In genomic region chr9:106412210-106412609, GRCm38 (mm10) we compare ENCODE assay signal across 26 mouse cellular contexts. TPM values are rescaled to one million over a fixed set of nuclear protein-coding genes. Genes with fewer than 3 reads are reported as not detected.
DNase-seq lines count a peak whose midpoint lies in the region; ATAC-seq lines count a peak whose summit lies in the region.
"Had no signal": no experiment of that assay in that cellular context is flagged by ENCODE, and none has a peak within 500 bp of the region (broad histone marks: within the 10 kb centered on the region; RNA-seq: fewer than 3 reads in every experiment).

No protein-coding gene starts in this region.

- DNase-seq in adrenal gland, postnatal 36 days, result peak; percentile 23 to 64
- no peak for DNase-seq in adrenal gland, postnatal 25 days
- no peak for DNase-seq in midbrain, embryonic 10.5 days (ENCODE audit: low spot score)
- DNase-seq in liver, embryonic 13.5 days, result no peak
- no peak for DNase-seq in forebrain, embryonic 14.5 days (ENCODE audit: low spot score)
- DNase-seq in c-Kit-positive CD71-positive TER-119-positive erythroid progenitor cells, embryonic 14.5 days (ENCODE audit: low spot score), result no peak
- DNase-seq: cerebellum, adult 8-10 months; kidney, postnatal 25 days; layer of hippocampus, postnatal 36 days; lung, embryonic 14.5 days; lung, postnatal 36 days; retina, postnatal 1 day; right cerebral cortex, postnatal 25 days; spleen, adult 18-20 months; thymus, postnatal 25 days had no signal

- H3K9ac ChIP-seq in midbrain, embryonic 13.5 days (replicated peaks), result 0 out of 2 replicates have a peak overlapping the region, but pooled peaks have one; percentile 32
- peak overlapping the region; percentile 52; the same call in 1 of the 2 replicates for H3K9ac ChIP-seq in liver, embryonic 13.5 days
- H3K9ac ChIP-seq in forebrain, embryonic 14.5 days (ENCODE audit: low read length), result no peak overlapping the region
- H3K9ac ChIP-seq: hindbrain, embryonic 12.5 days; limb, embryonic 13.5 days; lung, embryonic 14.5 days; midbrain, embryonic 15.5 days; neural tube, embryonic 13.5 days had no signal

- H3K4me1 ChIP-seq in midbrain, embryonic 13.5 days (replicated peaks), result peaks cover 7% of the 10 kb centered on the region; the same call in 1 of the 2 replicates
- peaks cover 7% of the 10 kb centered on the region for H3K4me1 ChIP-seq in midbrain, embryonic 10.5 days
- H3K4me1 ChIP-seq in liver, embryonic 13.5 days (replicated peaks), result peaks cover 32% of the 10 kb centered on the region
- H3K4me1 ChIP-seq in forebrain, embryonic 14.5 days (ENCODE audit: control insufficient read depth, insufficient read depth, low read length), result peaks cover 5% of the 10 kb centered on the region; the same call in 1 of the 2 replicates
- H3K4me1 ChIP-seq: midbrain, embryonic 15.5 days; neural tube, embryonic 13.5 days had no signal

- no peaks in the 10 kb centered on the region for H3K9me3 ChIP-seq in midbrain, embryonic 13.5 days
- H3K9me3 ChIP-seq in midbrain, embryonic 10.5 days (replicated peaks), result 0 out of 2 replicates have a peak, but pooled peaks cover 3% of the 10 kb centered on the region
- H3K9me3 ChIP-seq in liver, embryonic 13.5 days (replicated peaks), result 0 out of 2 replicates have a peak, but pooled peaks cover 2% of the 10 kb centered on the region
- 0 out of 2 replicates have a peak, but pooled peaks cover 2% of the 10 kb centered on the region for H3K9me3 ChIP-seq in forebrain, embryonic 14.5 days (replicated peaks; ENCODE audit: control insufficient read depth, low read length)
- H3K9me3 ChIP-seq: hindbrain, embryonic 12.5 days; midbrain, embryonic 15.5 days; neural tube, embryonic 13.5 days had no signal

- WGBS in midbrain, embryonic 13.5 days, result 83% methylated on average over 3 of the region's 3 CpGs
- 83% methylated on average over 3 of the region's 3 CpGs for WGBS in midbrain, embryonic 10.5 days
- 88% methylated on average over 3 of the region's 3 CpGs for WGBS in liver, embryonic 13.5 days (ENCODE audit: insufficient replicate concordance)
- WGBS in forebrain, embryonic 14.5 days, result 82% methylated on average over 3 of the region's 3 CpGs

- H3K36me3 ChIP-seq in midbrain, embryonic 13.5 days, result no peaks in the 10 kb centered on the region
- no peaks in the 10 kb centered on the region for H3K36me3 ChIP-seq in midbrain, embryonic 10.5 days
- H3K36me3 ChIP-seq in liver, embryonic 13.5 days, result no peaks in the 10 kb centered on the region
- no peaks in the 10 kb centered on the region for H3K36me3 ChIP-seq in forebrain, embryonic 14.5 days (ENCODE audit: control insufficient read depth, insufficient read depth, low read length)
- H3K36me3 ChIP-seq: forebrain, embryonic 10.5 days; hindbrain, embryonic 12.5 days; limb, embryonic 13.5 days; midbrain, embryonic 15.5 days; neural tube, embryonic 13.5 days had no signal

- ATAC-seq in midbrain, embryonic 13.5 days, result no peak
- ATAC-seq in liver, embryonic 13.5 days (ENCODE audit: low read depth), result no peak; the same call in 1 of the 2 replicates
- ATAC-seq in forebrain, embryonic 14.5 days, result no peak
- ATAC-seq: CD4-positive, CD25-positive, alpha-beta regulatory T cell, adult 4 months; intestine, postnatal 0 days; midbrain, embryonic 15.5 days; Patski had no signal

- H3K27ac ChIP-seq in midbrain, embryonic 13.5 days, result no peak overlapping the region
- no peak overlapping the region for H3K27ac ChIP-seq in midbrain, embryonic 10.5 days (replicated peaks)
- peak overlapping the region; percentile 81 for H3K27ac ChIP-seq in liver, embryonic 13.5 days
- H3K27ac ChIP-seq in forebrain, embryonic 14.5 days (ENCODE audit: low read depth, low read length), result no peak overlapping the region
- H3K27ac ChIP-seq: hindbrain, embryonic 12.5 days; layer of hippocampus, adult 2 months; limb, embryonic 13.5 days; midbrain, embryonic 15.5 days; neural tube, embryonic 13.5 days had no signal

- no peaks in the 10 kb centered on the region for H3K27me3 ChIP-seq in midbrain, embryonic 13.5 days
- peaks cover under 1% of the 10 kb centered on the region; the same call in 1 of the 2 replicates for H3K27me3 ChIP-seq in midbrain, embryonic 10.5 days (ENCODE audit: low read depth, poor library complexity, severe bottlenecking)
- H3K27me3 ChIP-seq in liver, embryonic 13.5 days, result peaks cover 7% of the 10 kb centered on the region; the same call in 1 of the 2 replicates
- no peaks in the 10 kb centered on the region for H3K27me3 ChIP-seq in forebrain, embryonic 14.5 days (replicated peaks; ENCODE audit: control insufficient read depth, insufficient read depth, low read length)
- H3K27me3 ChIP-seq: hindbrain, embryonic 12.5 days; limb, embryonic 13.5 days; midbrain, embryonic 15.5 days; neural tube, embryonic 13.5 days; Patski had no signal

- no peak overlapping the region for H3K4me2 ChIP-seq in midbrain, embryonic 13.5 days (replicated peaks)
- peak overlapping the region; percentile 62 for H3K4me2 ChIP-seq in liver, embryonic 13.5 days
- H3K4me2 ChIP-seq in forebrain, embryonic 14.5 days (ENCODE audit: low read length), result no peak overlapping the region
- H3K4me2 ChIP-seq: hindbrain, embryonic 12.5 days; limb, embryonic 13.5 days; lung, embryonic 14.5 days; midbrain, embryonic 15.5 days; neural tube, embryonic 13.5 days had no signal

- H3K4me3 ChIP-seq in midbrain, embryonic 13.5 days (replicated peaks), result no peak overlapping the region
- H3K4me3 ChIP-seq in midbrain, embryonic 10.5 days, result no peak overlapping the region
- H3K4me3 ChIP-seq in liver, embryonic 13.5 days (replicated peaks), result peak overlapping the region; percentile 33; the same call in 1 of the 2 replicates
- H3K4me3 ChIP-seq in forebrain, embryonic 14.5 days (ENCODE audit: low read depth, low read length), result no peak overlapping the region
- H3K4me3 ChIP-seq: forebrain, embryonic 10.5 days; hindbrain, embryonic 12.5 days; layer of hippocampus, adult 2 months; limb, embryonic 13.5 days; megakaryocyte, embryonic 14.5 days; midbrain, embryonic 15.5 days; neural tube, embryonic 13.5 days had no signal

RNA-seq across cellular contexts. Expression of gene Rpl29, which starts 17.0 kb away (rescaled TPM):
- total RNA-seq in adrenal gland, postnatal 36 days (2021), result 100 to 1,000 TPM; 403 to 411 TPM
- 413 and 509 TPM in 2 replicates for total RNA-seq in adrenal gland, postnatal 25 days (2021)
- 676 and 681 TPM in 2 replicates for polyA plus RNA-seq in midbrain, embryonic 13.5 days (2015; fragmentation: Nextera tagmentation; extraction: Ambion mirVana)
- polyA plus RNA-seq in midbrain, embryonic 10.5 days (2016; fragmentation: Nextera tagmentation; extraction: Ambion mirVana), result 872 and 1,015 TPM in 2 replicates
- 772 and 835 TPM in 2 replicates for polyA plus RNA-seq in liver, embryonic 13.5 days (2015; fragmentation: Nextera tagmentation; extraction: Ambion mirVana)
- 718 and 924 TPM in 2 replicates for polyA plus RNA-seq in forebrain, embryonic 14.5 days (2014; fragmentation: Nextera tagmentation; extraction: Ambion mirVana)

RNA-seq across cellular contexts. Expression of gene Acy1, which starts 25.9 kb away (rescaled TPM):
- total RNA-seq in adrenal gland, postnatal 36 days (2021), result 10 to 100 TPM; 11.7 to 14.8 TPM
- 17.0 and 20.6 TPM in 2 replicates for total RNA-seq in adrenal gland, postnatal 25 days (2021)
- polyA plus RNA-seq in midbrain, embryonic 13.5 days (2015; fragmentation: Nextera tagmentation; extraction: Ambion mirVana), result 23.6 and 24.4 TPM in 2 replicates
- 39.3 and 42.6 TPM in 2 replicates for polyA plus RNA-seq in midbrain, embryonic 10.5 days (2016; fragmentation: Nextera tagmentation; extraction: Ambion mirVana)
- polyA plus RNA-seq in liver, embryonic 13.5 days (2015; fragmentation: Nextera tagmentation; extraction: Ambion mirVana), result 31.2 and 32.2 TPM in 2 replicates
- polyA plus RNA-seq in forebrain, embryonic 14.5 days (2014; fragmentation: Nextera tagmentation; extraction: Ambion mirVana), result 29.4 and 36.8 TPM in 2 replicates

RNA-seq across cellular contexts. Expression of gene Abhd14b, which starts 35.0 kb away (rescaled TPM):
- 10 to 100 TPM; 25.2 to 45.0 TPM for total RNA-seq in adrenal gland, postnatal 36 days (2021)
- total RNA-seq in adrenal gland, postnatal 25 days (2021), result 38.0 and 53.8 TPM in 2 replicates
- 5.8 and 6.0 TPM in 2 replicates for polyA plus RNA-seq in midbrain, embryonic 13.5 days (2015; fragmentation: Nextera tagmentation; extraction: Ambion mirVana)
- 5.2 TPM in 2 replicates for polyA plus RNA-seq in midbrain, embryonic 10.5 days (2016; fragmentation: Nextera tagmentation; extraction: Ambion mirVana)
- polyA plus RNA-seq in liver, embryonic 13.5 days (2015; fragmentation: Nextera tagmentation; extraction: Ambion mirVana), result 16.7 and 18.2 TPM in 2 replicates
- polyA plus RNA-seq in forebrain, embryonic 14.5 days (2014; fragmentation: Nextera tagmentation; extraction: Ambion mirVana), result 5.5 and 5.9 TPM in 2 replicates

RNA-seq across cellular contexts. Expression of gene Abhd14a, which starts 35.3 kb away (rescaled TPM):
- 10 to 100 TPM; 18.9 to 20.2 TPM for total RNA-seq in adrenal gland, postnatal 36 days (2021)
- 21.7 and 23.1 TPM in 2 replicates for total RNA-seq in adrenal gland, postnatal 25 days (2021)
- 40.2 and 43.0 TPM in 2 replicates for polyA plus RNA-seq in midbrain, embryonic 13.5 days (2015; fragmentation: Nextera tagmentation; extraction: Ambion mirVana)
- polyA plus RNA-seq in midbrain, embryonic 10.5 days (2016; fragmentation: Nextera tagmentation; extraction: Ambion mirVana), result 37.7 TPM in 2 replicates
- 24.4 and 26.3 TPM in 2 replicates for polyA plus RNA-seq in liver, embryonic 13.5 days (2015; fragmentation: Nextera tagmentation; extraction: Ambion mirVana)
- 51.9 and 60.2 TPM in 2 replicates for polyA plus RNA-seq in forebrain, embryonic 14.5 days (2014; fragmentation: Nextera tagmentation; extraction: Ambion mirVana)

RNA-seq across cellular contexts. Expression of gene Pcbp4, which starts 40.9 kb away (rescaled TPM):
- total RNA-seq in adrenal gland, postnatal 36 days (2021), result 10 to 100 TPM; 20.2 to 27.7 TPM
- total RNA-seq in adrenal gland, postnatal 25 days (2021), result 26.8 and 29.9 TPM in 2 replicates
- polyA plus RNA-seq in midbrain, embryonic 13.5 days (2015; fragmentation: Nextera tagmentation; extraction: Ambion mirVana), result 280 and 309 TPM in 2 replicates
- polyA plus RNA-seq in midbrain, embryonic 10.5 days (2016; fragmentation: Nextera tagmentation; extraction: Ambion mirVana), result 385 and 386 TPM in 2 replicates
- 12.7 and 13.2 TPM in 2 replicates for polyA plus RNA-seq in liver, embryonic 13.5 days (2015; fragmentation: Nextera tagmentation; extraction: Ambion mirVana)
- 199 and 226 TPM in 2 replicates for polyA plus RNA-seq in forebrain, embryonic 14.5 days (2014; fragmentation: Nextera tagmentation; extraction: Ambion mirVana)

Comparison
In these comparisons a context has a peak if more than half of its experiments do, and no peak if none do; other contexts are left out.
1. DNase-seq: peak in adrenal gland, postnatal 36 days (2 of 2); none in adrenal gland, postnatal 25 days (single experiment), midbrain, embryonic 10.5 days (single experiment), liver, embryonic 13.5 days (single experiment), forebrain, embryonic 14.5 days (single experiment) and c-Kit-positive CD71-positive TER-119-positive erythroid progenitor cells, embryonic 14.5 days (single experiment).